Mouse (Mus musculus) forebrain, embryonic 13.5 days (tissue): ENCODE results near the gene Vkorc1l1. TPM values are rescaled to one million over a fixed set of nuclear protein-coding genes. Genes with fewer than 3 reads are reported as not detected.

Source experiments
- ATAC-seq: fragments of 200-750 bp; cut with Nextera tagmentation; 2 replicates; pipeline ENCODE4 v1.8.0; 2017
- H3K27ac ChIP-seq: fragments of 300-500 bp; sonication (generic); 2 replicates; pipeline ENCODE4 v1.5.1; 2015; ENCODE audit warnings: inconsistent platforms, mild to moderate bottlenecking, moderate library complexity
- H3K27me3 ChIP-seq: fragments of 300-500 bp; sonication (generic); 2 replicates; pipeline ENCODE4 v1.6.1; 2015; ENCODE audit warnings: mild to moderate bottlenecking, inconsistent platforms
- H3K36me3 ChIP-seq: fragments of 300-500 bp; sonication (generic); 2 replicates; pipeline ENCODE4 v1.6.1; 2015; ENCODE audit warnings: mild to moderate bottlenecking, inconsistent platforms; ENCODE audit not compliant: poor library complexity, severe bottlenecking
- H3K4me1 ChIP-seq: fragments of 300-500 bp; sonication (generic); 2 replicates; pipeline ENCODE4 v1.6.1; 2015; ENCODE audit warnings: inconsistent platforms
- H3K4me2 ChIP-seq: fragments of 300-500 bp; sonication (generic); 2 replicates; pipeline ENCODE4 v1.6.1; 2015; ENCODE audit warnings: inconsistent platforms, mild to moderate bottlenecking, moderate library complexity
- H3K4me3 ChIP-seq: fragments of 300-500 bp; sonication (generic); 2 replicates; pipeline ENCODE4 v1.5.1; 2015; ENCODE audit warnings: mild to moderate bottlenecking, inconsistent platforms
- H3K9ac ChIP-seq: fragments of 300-500 bp; sonication (generic); 2 replicates; pipeline ENCODE4 v1.6.1; 2015; ENCODE audit warnings: mild to moderate bottlenecking, inconsistent platforms
- H3K9me3 ChIP-seq: fragments of 300-500 bp; sonication (generic); replicated peaks from 2 replicates; pipeline ENCODE4 v1.6.1; 2016; ENCODE audit warnings: inconsistent platforms
- WGBS: fragments of 180-500 bp; shearing (Covaris S2); methylation state at CpG from one replicate; pipeline ENCODE4 v1.1.7; 2015; 5-methylcytosine and 5-hydroxymethylcytosine counted together
- polyA plus RNA-seq: library from polyadenylated mRNA; unstranded; fragments of >200 nt; fragmentation: Nextera tagmentation; extraction: Ambion mirVana; gene quantifications from 2 replicates; pipeline ENCODE4 v1.2.1, GENCODE M21; 2015

Gene Vkorc1l1
- polyA plus RNA-seq, 1 experiment from 2014 or later = 26.4 TPM

DNA sequence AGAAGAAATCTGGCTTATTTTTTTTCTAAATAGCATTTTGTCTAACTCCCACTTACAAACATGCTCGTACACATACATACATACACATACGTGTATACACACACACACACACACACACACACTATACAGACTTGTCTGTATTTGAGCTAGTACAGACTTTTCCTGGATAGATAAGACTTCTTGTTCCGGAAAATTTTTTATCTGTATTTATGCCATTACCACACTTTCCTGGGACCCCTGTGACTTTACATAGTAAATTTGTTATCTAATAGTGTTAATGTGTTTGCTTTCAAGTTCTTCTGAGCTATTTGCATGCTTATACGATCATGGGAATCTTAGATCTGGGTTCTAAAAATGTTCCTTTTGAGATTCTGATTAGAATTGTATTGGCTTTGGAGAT is 10.4 kb downstream of the Vkorc1l1 start:
- no peaks in the 10 kb centered on the region for H3K9me3 ChIP-seq
- no peak overlapping the region for H3K27ac ChIP-seq
- WGBS = 95% methylated on average over 4 of the region's 4 CpGs
- no peak overlapping the region for H3K4me2 ChIP-seq
- no peak overlapping the region for H3K9ac ChIP-seq
- ATAC-seq = no peak
- H3K27me3 ChIP-seq = no peaks in the 10 kb centered on the region
- no peaks in the 10 kb centered on the region for H3K36me3 ChIP-seq
- H3K4me3 ChIP-seq = no peak overlapping the region
- no peaks in the 10 kb centered on the region for H3K4me1 ChIP-seq

DNA sequence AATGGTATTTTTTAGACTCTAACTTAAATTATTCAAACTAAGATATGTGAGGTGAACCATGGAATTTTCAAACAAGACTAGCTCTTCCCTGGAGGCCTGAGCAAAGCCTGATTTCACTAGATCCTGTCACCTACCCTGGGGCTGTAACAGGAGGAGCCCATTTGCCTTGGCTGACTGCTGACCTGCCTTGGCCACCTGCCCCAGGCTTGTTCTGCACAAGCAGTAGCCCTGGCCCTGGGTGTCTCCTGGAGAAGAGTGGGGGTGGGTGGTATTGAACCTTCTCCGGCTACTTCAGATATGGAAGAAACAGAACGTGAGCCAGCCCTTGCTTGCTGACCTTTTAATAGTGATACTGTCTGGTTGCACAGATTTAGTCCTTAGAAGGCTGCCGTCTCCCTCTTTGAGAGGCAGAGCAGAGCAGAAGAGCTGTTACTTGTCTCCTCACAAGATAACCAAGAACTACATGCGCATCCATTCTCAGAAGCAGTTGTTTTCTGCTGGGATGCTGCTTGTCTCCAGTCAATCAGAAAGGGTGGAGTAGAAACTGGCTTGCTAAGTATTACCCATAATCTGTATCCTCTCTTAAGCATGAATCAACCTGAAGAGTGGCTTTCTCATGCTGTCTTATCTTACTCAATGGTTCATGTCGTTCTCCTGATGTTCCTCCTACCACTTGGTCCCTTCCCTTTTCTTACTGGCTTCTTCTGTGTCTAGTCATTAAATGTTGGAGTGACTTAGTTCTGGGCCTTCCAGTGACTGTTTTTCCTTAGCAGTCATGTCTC is 12.9 kb downstream of the Vkorc1l1 start:
- ATAC-seq = no peak

DNA sequence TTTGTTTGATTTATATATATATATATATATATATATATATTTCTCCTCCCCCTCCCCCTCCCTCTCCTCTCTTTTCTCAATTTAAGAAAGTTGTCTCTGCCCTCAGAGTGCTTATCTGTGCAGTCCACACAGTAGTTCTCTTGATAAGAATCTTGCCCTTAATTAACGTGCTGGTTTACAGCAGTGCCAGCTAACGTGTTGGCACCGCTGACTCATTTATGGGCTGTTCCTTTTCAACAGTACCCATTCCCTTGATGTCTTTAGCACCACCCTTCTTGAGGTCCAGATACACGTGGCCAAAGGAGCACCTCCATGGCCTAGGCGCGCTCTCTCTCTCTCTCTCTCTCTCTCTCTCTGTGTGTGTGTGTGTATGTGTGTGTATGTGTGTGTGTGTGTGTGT is 14.0 kb downstream of the Vkorc1l1 start:
- H3K4me3 ChIP-seq = no peak overlapping the region
- H3K27me3 ChIP-seq = no peaks in the 10 kb centered on the region
- H3K36me3 ChIP-seq = peaks cover 7% of the 10 kb centered on the region; the same call in 1 of the 2 replicates
- no peaks in the 10 kb centered on the region for H3K9me3 ChIP-seq
- WGBS = 82% methylated on average over 6 of the region's 6 CpGs
- no peak overlapping the region for H3K4me2 ChIP-seq
- H3K4me1 ChIP-seq = no peaks in the 10 kb centered on the region
- no peak overlapping the region for H3K27ac ChIP-seq
- no peak overlapping the region for H3K9ac ChIP-seq
- no peak for ATAC-seq

More for the DNA sequence above, 12.9 kb downstream of the Vkorc1l1 start:
- Histone ChIP-seq H3K4me3 (no peak overlapping the region), H3K27me3 (no peaks in the 10 kb centered on the region), H3K27ac (no peak overlapping the region), H3K36me3 (0 out of 2 replicates have a peak, but pooled peaks cover under 1% of the 10 kb centered on the region), H3K9ac (no peak overlapping the region), H3K4me2 (no peak overlapping the region), H3K9me3 (no peaks in the 10 kb centered on the region), H3K4me1 (no peaks in the 10 kb centered on the region)
- 90% methylated on average over 5 of the region's 5 CpGs for WGBS

DNA sequence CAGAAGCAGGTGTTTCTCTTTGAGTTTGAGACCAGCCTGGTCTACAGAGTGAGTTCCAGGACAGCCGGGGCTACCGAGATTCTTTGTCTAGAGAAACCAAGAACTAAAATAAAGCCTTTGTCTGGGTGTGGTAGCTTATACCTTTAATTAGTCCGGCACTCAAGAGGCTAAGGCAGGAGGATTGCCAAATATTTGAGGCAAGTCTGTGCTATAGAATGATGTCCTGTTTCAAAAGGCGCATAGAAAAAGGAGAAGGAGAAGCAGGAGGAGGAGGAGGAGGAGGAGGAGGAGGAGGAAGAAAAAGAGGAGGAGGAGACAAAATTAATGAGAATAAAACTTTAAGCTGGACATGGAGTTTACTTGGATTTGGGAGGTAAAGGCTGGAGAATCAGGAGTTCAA is 21.5 kb downstream of the Vkorc1l1 start:
- WGBS = 26% methylated on average over 4 of the region's 4 CpGs
- ATAC-seq = no peak
- Histone ChIP-seq H3K27ac (no peak overlapping the region), H3K9me3 (no peaks in the 10 kb centered on the region), H3K9ac (no peak overlapping the region), H3K4me3 (no peak overlapping the region), H3K4me1 (peaks cover 10% of the 10 kb centered on the region), H3K27me3 (no peaks in the 10 kb centered on the region), H3K36me3 (peaks cover 7% of the 10 kb centered on the region; the same call in 1 of the 2 replicates), H3K4me2 (no peak overlapping the region)

DNA sequence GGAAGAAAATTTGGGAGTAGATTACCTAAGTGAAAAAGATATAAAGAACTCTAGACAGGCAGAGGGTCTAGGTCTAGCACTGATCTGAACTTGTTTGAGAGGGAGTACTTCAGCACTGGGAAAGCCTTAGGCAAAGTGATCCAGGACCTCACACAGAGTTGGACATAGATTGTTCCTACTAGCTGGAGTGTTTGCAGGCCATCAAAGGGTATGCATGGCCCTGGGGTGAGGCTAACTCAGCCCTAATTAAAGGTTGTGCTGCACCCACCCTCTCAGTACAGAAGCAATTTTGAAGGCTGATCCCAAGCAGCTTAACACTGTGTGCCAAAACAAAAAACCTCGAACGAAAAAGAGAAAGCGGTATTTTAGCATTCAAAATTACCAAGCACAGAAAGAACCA is 24.7 kb downstream of the Vkorc1l1 start:
- H3K27me3 ChIP-seq = no peaks in the 10 kb centered on the region
- peaks cover 10% of the 10 kb centered on the region for H3K4me1 ChIP-seq
- peaks cover under 1% of the 10 kb centered on the region for H3K36me3 ChIP-seq
- H3K9ac ChIP-seq = no peak overlapping the region
- H3K9me3 ChIP-seq = no peaks in the 10 kb centered on the region
- 45% methylated on average over 3 of the region's 3 CpGs for WGBS
- H3K4me2 ChIP-seq = no peak overlapping the region
- no peak for ATAC-seq
- H3K27ac ChIP-seq = no peak overlapping the region
- H3K4me3 ChIP-seq = no peak overlapping the region

DNA sequence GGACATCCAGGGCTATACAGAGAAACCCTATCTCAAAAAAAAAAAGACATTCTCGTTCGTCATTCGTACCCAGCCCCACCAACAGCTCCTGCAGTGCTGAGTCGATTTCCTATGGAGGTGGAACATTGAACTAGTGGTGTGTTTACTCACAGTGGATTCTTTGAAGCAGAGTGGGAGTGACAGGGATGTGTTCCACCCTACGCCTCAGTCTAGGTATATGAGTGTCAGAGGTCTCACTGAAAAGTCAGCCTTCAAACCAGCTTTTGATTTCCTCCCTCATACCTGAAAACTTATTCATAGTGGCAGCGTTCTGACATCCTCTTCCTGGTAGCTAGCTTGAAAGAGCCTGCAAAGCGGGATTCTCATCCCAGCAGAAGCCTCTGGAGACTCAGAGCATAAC is 26.6 kb downstream of the Vkorc1l1 start:
- ATAC-seq = no peak
- H3K4me1 ChIP-seq = peaks cover 10% of the 10 kb centered on the region
- no peaks in the 10 kb centered on the region for H3K9me3 ChIP-seq
- H3K9ac ChIP-seq = no peak overlapping the region
- H3K4me3 ChIP-seq = no peak overlapping the region
- no peaks in the 10 kb centered on the region for H3K27me3 ChIP-seq
- H3K36me3 ChIP-seq = peaks cover 9% of the 10 kb centered on the region
- no peak overlapping the region for H3K4me2 ChIP-seq
- no peak overlapping the region for H3K27ac ChIP-seq
- 83% methylated on average over 7 of the region's 7 CpGs for WGBS

DNA sequence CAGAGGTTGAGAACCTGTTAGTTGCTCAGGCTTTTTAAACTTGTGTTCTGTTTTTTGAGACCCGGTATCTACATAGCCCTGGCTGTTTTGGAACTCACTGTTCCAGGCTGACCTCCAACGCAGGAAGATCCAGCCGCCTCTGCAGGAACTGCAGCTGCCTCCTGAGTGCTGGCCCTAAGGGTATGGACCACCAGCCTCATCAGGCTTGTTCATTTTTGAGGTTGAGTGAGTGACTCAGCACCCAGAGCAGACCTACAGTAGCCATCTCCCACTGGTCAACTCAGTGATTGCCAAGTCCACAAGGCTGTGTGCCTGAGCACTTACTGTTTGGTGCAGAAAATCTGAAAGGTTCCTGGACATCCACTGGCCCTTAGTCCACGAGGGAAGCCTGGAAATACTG is 29.7 kb downstream of the Vkorc1l1 start:
- ATAC-seq = no peak
- H3K36me3 ChIP-seq = peaks cover 13% of the 10 kb centered on the region

DNA sequence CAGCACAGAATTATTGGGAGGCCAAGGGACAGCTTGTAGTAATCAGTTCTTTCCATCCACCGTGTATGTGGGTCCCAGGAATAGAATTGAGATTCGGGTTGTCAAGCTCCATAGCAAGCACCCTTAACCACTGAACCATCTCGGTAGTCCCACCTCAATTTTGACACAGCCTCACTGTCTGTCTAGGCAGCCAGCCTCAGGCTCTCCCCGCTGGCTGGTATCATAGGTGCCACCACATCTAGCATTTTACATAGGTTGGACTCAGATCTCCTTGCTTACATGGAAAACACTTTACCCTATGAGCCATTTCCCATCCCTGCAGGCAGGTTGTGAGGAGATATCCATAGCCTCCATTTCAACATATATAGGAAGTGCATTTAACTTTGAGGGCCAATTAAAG is 32.6 kb downstream of the Vkorc1l1 start:
- no peak overlapping the region for H3K4me3 ChIP-seq
- ATAC-seq = no peak
- H3K4me1 ChIP-seq = no peaks in the 10 kb centered on the region
- H3K36me3 ChIP-seq = peaks cover 13% of the 10 kb centered on the region
- 98% methylated on average over 4 of the region's 4 CpGs for WGBS
- H3K27me3 ChIP-seq = no peaks in the 10 kb centered on the region
- H3K9ac ChIP-seq = no peak overlapping the region
- H3K4me2 ChIP-seq = no peak overlapping the region
- no peak overlapping the region for H3K27ac ChIP-seq
- no peaks in the 10 kb centered on the region for H3K9me3 ChIP-seq

More for the DNA sequence above, 29.7 kb downstream of the Vkorc1l1 start:
- Histone ChIP-seq H3K27me3 (no peaks in the 10 kb centered on the region), H3K4me2 (no peak overlapping the region), H3K9ac (no peak overlapping the region), H3K9me3 (no peaks in the 10 kb centered on the region), H3K4me3 (no peak overlapping the region), H3K4me1 (peaks cover under 1% of the 10 kb centered on the region; the same call in 1 of the 2 replicates), H3K27ac (no peak overlapping the region)
- WGBS = 90% methylated on average over 4 of the region's 4 CpGs

DNA sequence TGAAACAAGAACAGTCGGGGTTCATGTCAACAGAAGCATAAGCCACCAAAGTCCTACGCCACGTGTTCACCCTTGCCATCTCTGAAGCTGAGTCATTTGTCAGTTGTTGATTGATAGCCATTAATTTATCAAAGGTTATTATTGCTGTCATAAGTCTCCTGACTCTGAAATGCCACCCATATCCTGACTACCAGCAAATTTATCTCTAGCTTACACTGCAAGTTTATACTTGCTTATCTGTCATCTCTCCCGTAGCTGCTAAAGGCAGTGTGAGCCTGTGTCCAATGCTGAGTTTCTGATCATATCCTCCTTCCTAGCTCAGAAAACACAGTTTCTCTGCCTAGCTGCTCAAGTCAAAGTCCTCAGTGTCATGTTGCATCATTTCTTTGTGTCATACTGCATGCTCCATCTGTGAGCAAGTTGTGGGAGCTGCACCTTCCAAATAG is 33.1 kb downstream of the Vkorc1l1 start:
- Histone ChIP-seq H3K4me3 (no peak overlapping the region), H3K36me3 (peaks cover 13% of the 10 kb centered on the region), H3K9ac (no peak overlapping the region), H3K27ac (no peak overlapping the region), H3K27me3 (no peaks in the 10 kb centered on the region), H3K4me1 (no peaks in the 10 kb centered on the region), H3K4me2 (no peak overlapping the region), H3K9me3 (no peaks in the 10 kb centered on the region)
- WGBS = 95% methylated on average over 4 of the region's 4 CpGs
- no peak for ATAC-seq

DNA sequence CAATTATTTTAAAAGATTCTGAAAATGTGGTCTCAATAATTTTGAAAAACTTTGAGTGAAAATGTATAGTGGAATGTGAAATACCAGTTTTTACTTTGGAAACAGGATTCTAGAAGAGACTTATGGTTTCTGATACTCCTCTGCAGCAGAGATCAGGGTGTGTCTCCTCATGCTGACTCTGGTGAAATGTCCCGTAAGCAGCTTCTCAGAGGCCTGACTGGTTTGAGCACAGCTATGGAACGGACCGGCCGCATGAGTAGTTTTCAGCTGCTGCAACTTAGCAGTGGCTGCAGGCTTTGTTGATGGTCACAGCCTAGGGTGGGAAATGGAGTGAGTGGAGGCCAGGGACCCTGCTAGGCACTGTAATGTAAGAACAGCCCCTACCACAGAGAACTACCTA is 36.0 kb downstream of the Vkorc1l1 start:
- Histone ChIP-seq H3K27ac (no peak overlapping the region), H3K36me3 (peaks cover 5% of the 10 kb centered on the region; the same call in 1 of the 2 replicates), H3K4me1 (no peaks in the 10 kb centered on the region), H3K9me3 (no peaks in the 10 kb centered on the region), H3K27me3 (no peaks in the 10 kb centered on the region), H3K4me3 (no peak overlapping the region), H3K4me2 (no peak overlapping the region), H3K9ac (no peak overlapping the region)
- ATAC-seq = no peak
- 86% methylated on average over 4 of the region's 4 CpGs for WGBS

DNA sequence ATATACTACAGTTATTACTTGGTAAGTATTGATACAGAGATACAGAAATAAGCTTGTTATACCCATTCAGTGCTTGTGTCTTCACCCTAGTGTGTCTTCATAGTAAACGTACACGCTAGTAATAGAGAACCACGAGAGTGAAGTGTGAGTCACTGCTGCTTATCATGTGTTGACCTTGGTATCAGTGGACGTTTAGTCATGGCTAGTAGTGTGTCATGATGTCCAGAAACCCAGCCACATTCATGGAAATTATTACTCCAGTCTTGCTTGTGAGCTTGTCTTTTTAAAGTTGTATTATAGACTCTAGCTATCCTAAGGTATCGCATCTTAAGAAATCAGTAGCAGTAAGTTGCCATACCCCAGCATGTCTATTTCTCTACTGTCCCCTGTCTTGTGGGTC is 36.8 kb downstream of the Vkorc1l1 start:
- no peaks in the 10 kb centered on the region for H3K27me3 ChIP-seq
- no peak for ATAC-seq
- H3K9ac ChIP-seq = no peak overlapping the region
- H3K4me1 ChIP-seq = no peaks in the 10 kb centered on the region
- no peak overlapping the region for H3K4me2 ChIP-seq
- H3K4me3 ChIP-seq = no peak overlapping the region
- no peaks in the 10 kb centered on the region for H3K9me3 ChIP-seq
- no peak overlapping the region for H3K27ac ChIP-seq
- H3K36me3 ChIP-seq = peaks cover 13% of the 10 kb centered on the region
- WGBS = 89% methylated on average over 5 of the region's 5 CpGs

DNA sequence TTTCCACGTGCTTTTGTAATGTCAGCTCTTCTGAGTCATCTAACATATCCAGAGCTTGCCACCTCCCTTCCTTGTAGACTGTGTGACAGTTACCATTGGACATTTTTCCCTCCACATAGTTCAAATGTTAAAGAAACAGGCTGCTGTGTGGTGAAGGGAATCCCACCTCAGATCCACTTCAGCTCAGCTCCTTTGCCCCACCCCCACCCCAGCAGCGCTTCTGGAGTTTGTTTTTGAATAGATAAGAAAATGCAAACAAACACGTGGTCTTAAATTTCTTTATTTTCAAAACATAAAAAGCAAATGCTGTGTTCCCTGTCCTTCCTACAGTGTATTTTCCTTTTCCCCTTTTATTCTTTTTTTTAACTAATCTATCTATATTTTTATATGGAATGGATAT is 38.4 kb downstream of the Vkorc1l1 start:
- no peak overlapping the region for H3K27ac ChIP-seq
- H3K4me1 ChIP-seq = no peaks in the 10 kb centered on the region
- peaks cover 21% of the 10 kb centered on the region for H3K36me3 ChIP-seq
- H3K9ac ChIP-seq = no peak overlapping the region
- WGBS = 84% methylated on average over 3 of the region's 3 CpGs
- ATAC-seq = no peak
- H3K4me3 ChIP-seq = no peak overlapping the region
- no peaks in the 10 kb centered on the region for H3K9me3 ChIP-seq
- no peaks in the 10 kb centered on the region for H3K27me3 ChIP-seq
- H3K4me2 ChIP-seq = no peak overlapping the region

DNA sequence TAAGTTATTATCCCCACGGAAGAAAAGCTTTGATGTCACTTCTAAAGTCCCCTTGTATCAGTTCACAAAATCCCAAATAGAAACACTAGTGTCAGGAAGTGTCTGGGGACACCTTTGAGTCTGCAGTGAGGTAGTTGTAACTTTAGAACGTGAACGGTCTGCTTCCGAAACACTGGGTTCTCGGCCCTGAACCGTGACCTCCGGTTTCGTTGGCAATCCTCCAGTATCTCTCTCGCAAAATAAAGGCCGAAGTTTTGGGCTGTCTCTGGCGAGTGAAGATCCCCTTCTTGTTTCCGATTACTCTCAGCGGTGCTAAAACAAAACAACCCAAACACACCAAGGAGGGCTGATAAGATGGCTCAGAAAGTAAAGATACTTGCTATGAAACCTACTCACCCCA is 47.6 kb downstream of the Vkorc1l1 start:
- H3K4me2 ChIP-seq = no peak overlapping the region
- peaks cover 15% of the 10 kb centered on the region; the same call in 1 of the 2 replicates for H3K36me3 ChIP-seq
- no peak overlapping the region for H3K27ac ChIP-seq
- ATAC-seq = no peak
- H3K4me3 ChIP-seq = no peak overlapping the region
- H3K4me1 ChIP-seq = no peaks in the 10 kb centered on the region
- H3K9ac ChIP-seq = no peak overlapping the region
- H3K27me3 ChIP-seq = no peaks in the 10 kb centered on the region
- WGBS = 87% methylated on average over 13 of the region's 13 CpGs
- H3K9me3 ChIP-seq = no peaks in the 10 kb centered on the region
